Mouse (Mus musculus): Measurements from ENCODE around the gene Smc5.

- TF ChIP-seq CTCF (IDR thresholded peaks at IDR 0.05; ENCODE audit: borderline replicate concordance, insufficient read depth, low read length) = no peak
- no peak for TF ChIP-seq POLR2A (IDR thresholded peaks at IDR 0.05; ENCODE audit: low read depth, low read length)
Observed at GRCm38 (mm10) chr19:23225065-23225464, 48.6 kb downstream of the Smc5 start.

All from embryonic fibroblast, embryonic 13.5 days (primary cell).